Mouse (Mus musculus) adrenal gland, adult 18-20 months (tissue): ENCODE measurements around the gene B3galt5. TPM values are rescaled to one million over a fixed set of nuclear protein-coding genes. Genes with fewer than 3 reads are reported as not detected.

Experiments
- DNase-seq, 2 experiments: peaks; one replicate each; pipeline ENCODE4 v3.0.0; 2021 to 2022; ENCODE audit warnings: low spot score in 2 of 2
- long read RNA-seq, 2 experiments: library from polyadenylated mRNA; stranded (forward); transcript quantifications; one replicate each; pipeline ENCODE4 v2.0.0; 2021
- total RNA-seq, 2 experiments: library from RNA; stranded (reverse); gene quantifications; 1 replicate in 1 of 2; 2 replicates in 1 of 2; pipeline ENCODE4 v1.2.3; 2021

Gene B3galt5
- total RNA-seq = under 1 TPM; 0.13 to 0.42 TPM
- long read RNA-seq, experiment 1, full-length matches to known transcripts = 1 of 1 reads
- long read RNA-seq, experiment 1, partial matches to known transcripts = 0 of 1 reads
- long read RNA-seq, experiment 1, other reads (novel, unspliced or antisense) = 0 of 1 reads
- long read RNA-seq, experiment 2 = 0 reads

- DNase-seq = no peak
These were observed at the start of gene B3galt5 for GRCm38 (mm10) chr16:96235366-96235970. B3galt5 (plus strand) TSS chr16:96235801.

GRCm38 (mm10) chr16:96187619-96188018 lies 48.0 kb upstream of the B3galt5 start:
- DNase-seq = no peak

- DNase-seq = peak; percentile 100
These were observed 43.8 kb upstream of the B3galt5 start, which contains the start of gene Lca5l for GRCm38 (mm10) chr16:96191531-96192506. Lca5l (minus strand) TSS chr16:96192271.

GRCm38 (mm10) chr16:96199913-96200701 lies 35.5 kb upstream of the B3galt5 start, which contains the start of gene Sh3bgr:
Sh3bgr (plus strand) TSS chr16:96200450.
- DNase-seq = peak; percentile 56 to 75

GRCm38 (mm10) chr16:96200702-96201028 lies 34.9 kb upstream of the B3galt5 start:
- no peak for DNase-seq

GRCm38 (mm10) chr16:96201485-96202232 lies 33.9 kb upstream of the B3galt5 start:
- DNase-seq = peak in 1 of 2 experiments; percentile 22

- no peak for DNase-seq
These were observed 25.8 kb upstream of the B3galt5 start for GRCm38 (mm10) chr16:96209789-96210188.

GRCm38 (mm10) chr16:96210856-96211255 lies 24.7 kb upstream of the B3galt5 start:
- no peak for DNase-seq

GRCm38 (mm10) chr16:96213027-96213426 lies 22.6 kb upstream of the B3galt5 start:
- no peak for DNase-seq

- no peak for DNase-seq
These were observed 14.1 kb upstream of the B3galt5 start for GRCm38 (mm10) chr16:96221491-96221890.

GRCm38 (mm10) chr16:96221959-96222358 lies 13.6 kb upstream of the B3galt5 start:
- DNase-seq = no peak

GRCm38 (mm10) chr16:96222452-96222851 lies 13.1 kb upstream of the B3galt5 start:
- no peak for DNase-seq

GRCm38 (mm10) chr16:96228438-96228837 lies 7.2 kb upstream of the B3galt5 start:
- no peak for DNase-seq

- DNase-seq = no peak
These were observed 6.5 kb upstream of the B3galt5 start for GRCm38 (mm10) chr16:96229044-96229555.

GRCm38 (mm10) chr16:96230411-96230810 lies 5.2 kb upstream of the B3galt5 start:
- peak; percentile 59 to 69 for DNase-seq

GRCm38 (mm10) chr16:96231251-96231650 lies 4.3 kb upstream of the B3galt5 start:
- DNase-seq = no peak

- DNase-seq = no peak
These were observed 3.6 kb upstream of the B3galt5 start for GRCm38 (mm10) chr16:96231974-96232373.

- no peak for DNase-seq
These were observed 1.6 kb upstream of the B3galt5 start for GRCm38 (mm10) chr16:96233996-96234395.

- DNase-seq = no peak
These were observed 8.9 kb downstream of the B3galt5 start for GRCm38 (mm10) chr16:96244496-96244895.

- DNase-seq = no peak
These were observed 14.0 kb downstream of the B3galt5 start for GRCm38 (mm10) chr16:96249635-96250034.
